Mouse (Mus musculus) heart, adult 2 months (tissue): ENCODE data around the gene Cyp2c40. TPM values are rescaled to one million over a fixed set of nuclear protein-coding genes. Genes with fewer than 3 reads are reported as not detected.

ENCODE experiments used
- DNase-seq, 2 experiments: peaks; one replicate each; pipeline ENCODE4 v3.0.0; 2021
- H3K27ac ChIP-seq: fragments of 200-600 bp; 2 replicates; pipeline ENCODE4 v1.8.1; 2022
- H3K27me3 ChIP-seq: fragments of 200-500 bp; 2 replicates; pipeline ENCODE4 v1.6.1; 2012; ENCODE audit warnings: mild to moderate bottlenecking, low read length, inconsistent platforms, mixed read lengths; ENCODE audit not compliant: control insufficient read depth, insufficient read depth
- H3K36me3 ChIP-seq: fragments of 200-500 bp; 2 replicates; pipeline ENCODE4 v1.6.1; 2012; ENCODE audit warnings: low read length, inconsistent platforms; ENCODE audit not compliant: control insufficient read depth, insufficient read depth
- H3K4me1 ChIP-seq: fragments of 200-500 bp; 2 replicates; pipeline ENCODE4 v1.6.1; 2011; ENCODE audit warnings: low read length; ENCODE audit not compliant: control insufficient read depth, insufficient read depth
- H3K4me3 ChIP-seq: fragments of 200-600 bp; 2 replicates; pipeline ENCODE4 v1.8.1; 2022
- H3K79me2 ChIP-seq: fragments of 200-500 bp; replicated peaks from 2 replicates; pipeline ENCODE4 v1.6.1; 2012; ENCODE audit warnings: mild to moderate bottlenecking, inconsistent platforms, low read length, moderate library complexity, mixed read lengths; ENCODE audit not compliant: control insufficient read depth, insufficient read depth
- H3K9ac ChIP-seq: fragments of 200-500 bp; 2 replicates; pipeline ENCODE4 v1.6.1; 2012; ENCODE audit warnings: low read depth, mild to moderate bottlenecking, control low read depth, inconsistent platforms, low read length, mixed read lengths
- CTCF ChIP-seq: fragments of 200-600 bp; IDR thresholded peaks from 2 replicates; pipeline ENCODE4 v1.8.1; 2022; ENCODE audit warnings: antibody characterized with exemption, mild to moderate bottlenecking, moderate library complexity
- EP300 ChIP-seq: fragments of 200-500 bp; IDR thresholded peaks from 2 replicates; pipeline ENCODE4 v1.6.1; 2011; ENCODE audit warnings: low read depth, low read length, control low read depth; ENCODE audit not compliant: insufficient read depth
- POLR2A ChIP-seq: fragments of 200-500 bp; IDR thresholded peaks from 2 replicates; pipeline ENCODE4 v1.6.1; 2011; ENCODE audit warnings: mild to moderate bottlenecking, low read depth, low read length, control low read depth; ENCODE audit not compliant: insufficient read depth
- WGBS: fragments of 180-500 bp; shearing (Covaris S2); methylation state at CpG from one replicate; pipeline ENCODE4 v1.1.7; 2018; 5-methylcytosine and 5-hydroxymethylcytosine counted together
- intact Hi-C: fragments of 180-260 bp; cut with DNase I; formaldehyde crosslinking; loops from one replicate; pipeline ENCODE4 v1.15.1; 2025
- polyA plus RNA-seq: library from polyadenylated mRNA; depleted of rRNA; stranded (reverse); fragments of >200 nt; gene quantifications from 2 replicates; pipeline ENCODE4 v1.2.3, GENCODE M21; 2012; rRNA removed
- total RNA-seq, 2 experiments: library from RNA; stranded (reverse); gene quantifications; 2 replicates each; pipeline ENCODE4 v1.2.3; 2021

Cyp2c40 gene
- total and polyA plus RNA-seq, 3 experiments = not detected

DNA sequence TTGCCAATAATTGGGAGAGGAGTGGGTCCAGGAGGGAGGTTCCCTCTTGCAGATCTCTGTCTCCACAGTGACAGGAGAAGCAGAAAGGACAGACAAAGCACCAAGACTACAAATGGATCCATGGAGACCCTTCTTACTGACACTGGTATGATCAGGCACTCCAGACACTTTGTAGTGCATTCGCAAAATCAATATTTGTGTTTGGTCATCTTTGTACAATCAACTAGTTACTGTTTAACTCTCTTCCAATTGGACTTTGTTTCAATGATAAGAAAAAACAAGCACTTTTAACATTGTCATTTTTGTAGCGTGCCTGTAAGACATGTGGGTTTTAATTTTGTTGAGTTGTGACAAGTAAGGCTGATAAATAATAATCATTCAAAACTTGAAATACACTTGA, 71.7 kb downstream of the Cyp2c40 start, which contains the start of gene Cyp2c68:
TSS of gene Cyp2c68 (minus strand) at position 135 of the 400 bp plus-strand sequence.
- H3K9ac ChIP-seq = no peak within 1 kb of the TSS
- DNase-seq = no peak
- intact Hi-C loops = no loop called here
- no peaks in the 10 kb centered on the region for H3K27me3 ChIP-seq
- 70% methylated on average over 2 of the region's 2 CpGs for WGBS
- no peaks in the 10 kb centered on the region for H3K36me3 ChIP-seq
- H3K4me3 ChIP-seq = no peak within 1 kb of the TSS
- no peak within 1 kb of the TSS for H3K27ac ChIP-seq
- H3K79me2 ChIP-seq = no peaks in the 10 kb centered on the region
- no peaks in the 10 kb centered on the region for H3K4me1 ChIP-seq
- TF ChIP-seq EP300 = no peak
- TF ChIP-seq POLR2A = no peak
- no peak for TF ChIP-seq CTCF

Other genes with a start within 250 kb of the Cyp2c40 start
- not detected for gene Cyp2c67, start 163.8 kb downstream of the Cyp2c40 start, total RNA-seq
- gene Cyp2c67, start 163.8 kb downstream of the Cyp2c40 start, polyA plus RNA-seq = not detected in 2 replicates
- not detected for gene Cyp2c68, start 71.8 kb downstream of the Cyp2c40 start, total RNA-seq
- gene Cyp2c68, start 71.8 kb downstream of the Cyp2c40 start, polyA plus RNA-seq = 0.26 TPM in 1 of 2 replicates, not detected in the other
- gene Cyp2c69, start 74.0 kb upstream of the Cyp2c40 start, total RNA-seq = not detected
- 0.26 TPM in 1 of 2 replicates, not detected in the other for gene Cyp2c69, start 74.0 kb upstream of the Cyp2c40 start, polyA plus RNA-seq
- gene Cyp2c37, start 179.6 kb upstream of the Cyp2c40 start, total RNA-seq = not detected
- 0.35 TPM in 1 of 2 replicates, not detected in the other for gene Cyp2c37, start 179.6 kb upstream of the Cyp2c40 start, polyA plus RNA-seq